Comparison of ENCODE assay signal across 28 mouse cellular contexts in the genomic region with DNA sequence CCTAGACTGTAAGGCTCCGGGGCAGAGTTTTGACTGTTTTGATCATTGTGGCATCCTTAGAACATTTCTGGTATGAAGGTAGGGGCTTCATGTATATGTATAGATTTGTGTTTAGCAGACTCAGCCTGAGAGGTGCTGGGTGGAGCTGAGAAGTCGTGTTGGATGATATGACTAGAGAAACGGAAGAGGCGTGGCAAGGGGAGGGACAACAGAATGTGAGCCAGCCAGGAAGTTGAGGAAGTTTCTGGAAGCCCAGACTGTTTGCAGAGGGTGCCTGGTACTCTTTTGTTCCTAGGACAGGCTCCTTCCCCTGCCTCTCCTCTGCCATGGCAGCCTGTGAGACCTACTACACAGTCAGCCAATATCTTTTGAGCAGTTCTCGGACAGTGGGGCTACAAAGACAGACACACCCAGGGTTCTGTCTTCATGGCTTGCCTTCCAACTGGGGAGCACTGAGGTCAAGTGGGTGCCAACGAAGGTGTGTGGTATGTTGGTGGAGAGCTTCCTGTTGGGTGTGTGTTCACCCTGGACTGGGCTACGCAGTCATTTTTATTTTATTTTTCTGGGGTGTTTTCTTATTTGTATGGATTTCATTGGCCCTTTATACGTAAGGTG.
DNase-seq lines count a peak whose midpoint lies in the region; ATAC-seq and TF ChIP-seq lines count a peak whose summit lies in the region.
"Had no signal": no experiment of that assay in that cellular context is flagged by ENCODE, and none has a peak within 500 bp of the region (broad histone marks: within the 10 kb centered on the region; RNA-seq: fewer than 3 reads in every experiment).

No protein-coding gene starts in this region.

- WGBS in intestine, embryonic 14.5 days: 82% methylated on average over 8 of the region's 8 CpGs
- WGBS in intestine, embryonic 15.5 days: 79% methylated on average over 8 of the region's 8 CpGs

- TF ChIP-seq EP300 in MEL (IDR thresholded peaks at IDR 0.05; ENCODE audit: low read depth in 1 of 2, low read length in 2 of 2): no peak

- H3K9ac ChIP-seq in intestine, embryonic 14.5 days (ENCODE audit: low read length): no peak overlapping the region
- H3K9ac ChIP-seq in intestine, embryonic 15.5 days: no peak overlapping the region
- H3K9ac ChIP-seq in MEL (ENCODE audit: control insufficient read depth, low read depth, low read length, poor library complexity, severe bottlenecking): no peak overlapping the region
- H3K9ac ChIP-seq: embryonic facial prominence, embryonic 15.5 days; forebrain, embryonic 13.5 days; hindbrain, embryonic 15.5 days; liver, embryonic 14.5 days; lung, embryonic 14.5 days; midbrain, embryonic 13.5 days; neural tube, embryonic 13.5 days had no signal

- DNase-seq in intestine, embryonic 14.5 days (ENCODE audit: low spot score): peak; percentile 32
- peak; percentile 14 for DNase-seq in MEL (ENCODE audit: low read depth, low spot score)
- DNase-seq in layer of hippocampus, adult 8-10 months (ENCODE audit: low spot score in 2 of 2): no peak
- no peak for DNase-seq in gastrocnemius, adult 18-20 months (ENCODE audit: low spot score)
- no peak for DNase-seq in adrenal gland, postnatal 10 days
- DNase-seq: adrenal gland, postnatal 36 days; B cell, adult 2 months; cerebellum, adult 2 months; cerebellum, postnatal 14 days; gastrocnemius, postnatal 25 days; heart, adult 2 months; kidney, adult 8-10 months; kidney, postnatal 10 days; layer of hippocampus, adult 9-11 months; liver; lung, embryonic 14.5 days; thymus, postnatal 4 days had no signal

- TF ChIP-seq CTCF in MEL (IDR thresholded peaks at IDR 0.05 in 2 of 3, conservative IDR thresholded peaks at IDR 0.05 in 1 of 3; ENCODE audit: control insufficient read depth in 1 of 3, insufficient read depth in 1 of 3, low read depth in 2 of 3, low read length in 3 of 3, poor library complexity in 1 of 3, severe bottlenecking in 1 of 3): no peak

- no peaks in the 10 kb centered on the region for H3K36me3 ChIP-seq in intestine, embryonic 14.5 days (ENCODE audit: control insufficient read depth, insufficient read depth, low read length)
- H3K36me3 ChIP-seq in intestine, embryonic 15.5 days: no peaks in the 10 kb centered on the region
- no peaks in the 10 kb centered on the region for H3K36me3 ChIP-seq in MEL (ENCODE audit: control insufficient read depth in 1 of 2, insufficient read depth in 2 of 2, low read length in 2 of 2)
- H3K36me3 ChIP-seq: embryonic facial prominence, embryonic 10.5 days; embryonic facial prominence, embryonic 15.5 days; hindbrain, embryonic 15.5 days; midbrain, embryonic 13.5 days; neural tube, embryonic 13.5 days had no signal

- ATAC-seq in intestine, embryonic 14.5 days (replicated peaks; ENCODE audit: low FRiP score, low TSS enrichment, low read depth): no peak
- ATAC-seq in intestine, embryonic 15.5 days: no peak
- peak; percentile 37 for ATAC-seq in granulocyte monocyte progenitor cell, adult 5-6 weeks (replicated peaks; ENCODE audit: poor library complexity, severe bottlenecking)
- ATAC-seq: forebrain, embryonic 13.5 days; intestine, embryonic 16.5 days; midbrain, embryonic 13.5 days; Patski had no signal

- H3K9me3 ChIP-seq in intestine, embryonic 14.5 days (ENCODE audit: control insufficient read depth, low read length): no peaks in the 10 kb centered on the region
- no peaks in the 10 kb centered on the region for H3K9me3 ChIP-seq in intestine, embryonic 15.5 days
- no peaks in the 10 kb centered on the region for H3K9me3 ChIP-seq in MEL (replicated peaks; ENCODE audit: insufficient read depth, low read length)
- H3K9me3 ChIP-seq: embryonic facial prominence, embryonic 10.5 days; embryonic facial prominence, embryonic 15.5 days; forebrain, embryonic 13.5 days; hindbrain, embryonic 15.5 days; midbrain, embryonic 13.5 days; neural tube, embryonic 13.5 days had no signal

- no peak overlapping the region for H3K4me2 ChIP-seq in intestine, embryonic 14.5 days (ENCODE audit: low read length)
- H3K4me2 ChIP-seq in intestine, embryonic 15.5 days (replicated peaks): no peak overlapping the region
- H3K4me2 ChIP-seq: embryonic facial prominence, embryonic 15.5 days; forebrain, embryonic 13.5 days; hindbrain, embryonic 15.5 days; lung, embryonic 14.5 days; midbrain, embryonic 13.5 days; neural tube, embryonic 13.5 days had no signal

- no peak overlapping the region for H3K4me3 ChIP-seq in intestine, embryonic 14.5 days (ENCODE audit: low read depth, low read length)
- no peak overlapping the region for H3K4me3 ChIP-seq in intestine, embryonic 15.5 days (replicated peaks)
- H3K4me3 ChIP-seq in MEL (ENCODE audit: control insufficient read depth in 1 of 2, insufficient read depth in 1 of 2, low read depth in 2 of 2, low read length in 2 of 2): no peak overlapping the region
- H3K4me3 ChIP-seq: embryonic facial prominence, embryonic 10.5 days; embryonic facial prominence, embryonic 15.5 days; forebrain, embryonic 13.5 days; heart, adult 2 months; hindbrain, embryonic 15.5 days; midbrain, embryonic 13.5 days; neural tube, embryonic 13.5 days had no signal

- no peak overlapping the region for H3K27ac ChIP-seq in intestine, embryonic 14.5 days (ENCODE audit: low read depth)
- no peak overlapping the region for H3K27ac ChIP-seq in intestine, embryonic 15.5 days
- H3K27ac ChIP-seq in MEL (ENCODE audit: control insufficient read depth, low read depth, low read length): no peak overlapping the region
- H3K27ac ChIP-seq: embryonic facial prominence, embryonic 10.5 days; embryonic facial prominence, embryonic 15.5 days; forebrain, embryonic 13.5 days; heart, adult 2 months; hindbrain, embryonic 15.5 days; liver, embryonic 14.5 days; midbrain, embryonic 13.5 days; neural tube, embryonic 13.5 days had no signal

- no peaks in the 10 kb centered on the region for H3K27me3 ChIP-seq in intestine, embryonic 14.5 days (replicated peaks; ENCODE audit: control insufficient read depth, insufficient read depth, low read length)
- H3K27me3 ChIP-seq in intestine, embryonic 15.5 days (replicated peaks): no peaks in the 10 kb centered on the region
- no peaks in the 10 kb centered on the region for H3K27me3 ChIP-seq in MEL (ENCODE audit: control insufficient read depth in 1 of 2, insufficient read depth in 2 of 2, low read length in 2 of 2)
- H3K27me3 ChIP-seq: embryonic facial prominence, embryonic 15.5 days; forebrain, embryonic 13.5 days; hindbrain, embryonic 15.5 days; midbrain, embryonic 13.5 days; neural tube, embryonic 13.5 days; Patski had no signal

- no peaks in the 10 kb centered on the region; the same call in 1 of the 2 replicates for H3K4me1 ChIP-seq in intestine, embryonic 14.5 days (replicated peaks; ENCODE audit: control insufficient read depth, insufficient read depth, low read length)
- no peaks in the 10 kb centered on the region for H3K4me1 ChIP-seq in intestine, embryonic 15.5 days (replicated peaks)
- no peaks in the 10 kb centered on the region; a peak in 1 of 4 replicates for H3K4me1 ChIP-seq in MEL (ENCODE audit: control insufficient read depth in 1 of 2, insufficient read depth in 2 of 2, low read length in 2 of 2)

- no peaks in the 10 kb centered on the region for H3K79me2 ChIP-seq in MEL (ENCODE audit: control insufficient read depth, insufficient read depth, low read length, poor library complexity)

- no peak for TF ChIP-seq RAD21 in MEL (IDR thresholded peaks at IDR 0.05; ENCODE audit: low read depth, low read length)

- no peak for TF ChIP-seq POLR2A in MEL (IDR thresholded peaks at IDR 0.05; ENCODE audit: control insufficient read depth in 1 of 2, insufficient read depth in 1 of 2, low read depth in 1 of 2, low read length in 2 of 2, poor library complexity in 1 of 2)

TF ChIP-seq in MEL, 35 proteins besides CTCF, POLR2A, EP300 and RAD21:
- no peak for TF ChIP-seq RCOR1 (IDR thresholded peaks at IDR 0.05; ENCODE audit: low read depth, low read length)
- no peak for TF ChIP-seq E2F4 (IDR thresholded peaks at IDR 0.05; ENCODE audit: borderline replicate concordance, low read depth, low read length)
- no peak for TF ChIP-seq SIN3A (IDR thresholded peaks at IDR 0.05; ENCODE audit: low read length)
- no peak for TF ChIP-seq TBP (IDR thresholded peaks at IDR 0.05; ENCODE audit: low read depth, low read length)
- no peak for TF ChIP-seq KAT2A (conservative IDR thresholded peaks at IDR 0.05; ENCODE audit: low read depth, low read length)
- TF ChIP-seq CHD1 (IDR thresholded peaks at IDR 0.05; ENCODE audit: low read depth, low read length): no peak
- no peak for TF ChIP-seq NRF1 (IDR thresholded peaks at IDR 0.05; ENCODE audit: insufficient read depth, low read depth, low read length, poor library complexity, severe bottlenecking)

Comparison
In these comparisons a context has a peak if more than half of its experiments do, and no peak if none do; other contexts are left out.
1. DNase-seq: peak in intestine, embryonic 14.5 days (single experiment) and MEL (single experiment); none in layer of hippocampus, adult 8-10 months (0 of 2), gastrocnemius, adult 18-20 months (single experiment) and adrenal gland, postnatal 10 days (single experiment).